Mouse (Mus musculus): ENCODE measurements around the gene Plp1. TPM values are rescaled to one million over a fixed set of nuclear protein-coding genes. Genes with fewer than 3 reads are reported as not detected.

Plp1 gene
- total RNA-seq (2018; cell fraction: chromatin; rRNA removed), result 1 to 10 TPM in 16 of 26 experiments, under 1 TPM in 10; 0.25 to 4.0 (median 1.4) TPM
- under 1 TPM in 22 of 26 experiments, not detected in 4; 0.03 to 0.18 (median 0.09) TPM for total RNA-seq (2018; cell fraction: cytosol; rRNA removed)
- 1 to 10 TPM in 14 of 26 experiments, under 1 TPM in 11, not detected in 1; 0.28 to 3.0 (median 1.0) TPM for total RNA-seq (2018; cell fraction: nucleus; rRNA removed)
- 0.05 to 0.20 TPM (median 0.06 TPM) in 3 replicates for polyA plus RNA-seq (2018)

DNA sequence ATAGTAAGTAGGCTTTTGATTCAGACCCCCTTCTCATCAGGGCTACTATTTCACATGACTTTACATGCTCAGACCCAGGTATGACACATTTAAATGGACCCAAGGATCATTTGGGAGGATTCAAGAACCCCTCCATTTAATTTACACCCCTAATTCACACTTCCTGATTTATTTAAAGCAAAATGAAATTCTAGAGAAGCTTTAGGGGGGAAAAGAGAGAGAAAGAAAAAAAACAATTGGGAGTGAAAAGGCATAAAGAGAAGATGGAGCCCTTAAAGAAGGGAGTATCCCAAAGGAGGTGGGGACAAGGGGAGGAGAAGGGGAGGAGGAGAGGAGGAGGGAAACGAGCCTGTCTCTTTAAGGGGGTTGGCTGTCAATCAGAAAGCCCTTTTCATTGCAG lies at the start of gene Plp1:
Gene Plp1 (plus strand): TSS at position 301 of the 400 bp plus-strand sequence.
- no peaks in the 10 kb centered on the region for H3K79me2 ChIP-seq (ENCODE audit: inconsistent target)
- H3K4me3 ChIP-seq (ENCODE audit: inconsistent target), result no peak within 1 kb of the TSS
- no peak within 1 kb of the TSS for H3K27ac ChIP-seq
- no peaks in the 10 kb centered on the region for H3K36me3 ChIP-seq (ENCODE audit: inconsistent target)
- no CpG with 5 or more reads among the region's 1 CpGs for WGBS (ENCODE audit: missing documents)

DNA sequence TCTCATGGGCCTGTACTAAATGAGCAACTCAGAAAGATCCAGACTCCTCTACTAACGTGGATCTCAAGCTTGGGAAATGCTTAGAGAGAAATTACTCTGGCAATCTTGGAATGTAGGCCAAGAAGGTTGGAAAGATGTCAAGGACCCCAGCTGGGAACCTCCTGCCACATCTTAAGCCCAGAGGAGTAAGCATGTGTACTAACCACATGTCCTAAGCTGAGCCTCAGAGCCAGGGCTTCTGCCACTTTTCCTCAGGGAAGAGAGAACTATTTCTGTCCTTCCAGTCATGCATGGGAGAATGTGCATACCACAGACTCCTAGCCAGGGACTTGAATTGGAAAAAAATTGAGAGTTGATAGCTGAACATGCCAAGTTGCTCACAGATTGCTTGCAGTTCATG lies 49.4 kb upstream of the Plp1 start:
- H3K27ac ChIP-seq, result no peak overlapping the region
- no peaks in the 10 kb centered on the region for H3K79me2 ChIP-seq (ENCODE audit: inconsistent target)
- H3K36me3 ChIP-seq (ENCODE audit: inconsistent target), result no peaks in the 10 kb centered on the region
- WGBS (ENCODE audit: missing documents), result 82% methylated on average over 1 of the region's 1 CpGs
- no peak overlapping the region for H3K4me3 ChIP-seq (ENCODE audit: inconsistent target)

DNA sequence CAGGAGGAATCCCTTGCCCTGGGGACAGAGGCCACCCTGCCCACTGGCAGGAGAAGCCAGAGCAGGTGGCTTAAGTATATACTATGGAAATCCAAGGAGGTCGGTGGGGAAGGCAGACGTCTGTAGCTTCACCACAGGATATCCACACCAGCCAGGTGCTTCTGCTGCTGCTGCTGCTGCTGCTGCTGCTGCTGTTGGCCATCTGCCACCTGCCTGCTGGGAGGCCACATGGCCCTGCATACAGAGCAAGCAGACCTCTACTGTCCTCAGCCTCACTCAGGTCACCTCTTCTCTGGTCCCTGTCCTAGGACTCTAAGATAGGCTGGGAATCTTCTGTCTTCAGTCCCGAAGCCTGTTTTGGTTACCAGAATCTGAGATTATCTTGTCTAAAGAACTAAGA lies 44.4 kb upstream of the Plp1 start:
- 68% methylated on average over 3 of the region's 3 CpGs for WGBS (ENCODE audit: missing documents)
- Histone ChIP-seq H3K36me3 (ENCODE audit: inconsistent target) (no peaks in the 10 kb centered on the region), H3K79me2 (ENCODE audit: inconsistent target) (no peaks in the 10 kb centered on the region), H3K4me3 (ENCODE audit: inconsistent target) (no peak overlapping the region), H3K27ac (no peak overlapping the region)

DNA sequence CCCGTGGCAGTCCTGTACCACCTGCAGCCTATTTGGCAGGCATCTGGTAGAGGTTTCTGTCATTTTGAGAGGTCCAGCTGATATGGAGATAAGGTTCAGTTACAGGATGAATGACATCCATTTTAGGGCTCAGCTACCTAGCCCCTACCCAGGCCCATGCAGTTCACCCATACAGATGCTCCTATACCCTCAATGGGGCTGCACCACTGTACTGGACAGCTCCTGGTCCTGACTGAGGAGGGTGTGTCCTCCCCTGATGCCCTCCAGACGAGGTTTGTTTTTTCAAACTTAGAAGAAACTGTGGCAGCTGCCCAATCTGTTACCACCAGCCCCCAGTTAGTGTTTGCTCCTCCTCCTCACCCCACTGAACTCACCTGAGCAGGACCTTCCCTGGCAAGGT lies 43.2 kb upstream of the Plp1 start:
- Histone ChIP-seq H3K4me3 (ENCODE audit: inconsistent target) (no peak overlapping the region), H3K36me3 (ENCODE audit: inconsistent target) (no peaks in the 10 kb centered on the region), H3K79me2 (ENCODE audit: inconsistent target) (no peaks in the 10 kb centered on the region), H3K27ac (no peak overlapping the region)
- 78% methylated on average over 2 of the region's 2 CpGs for WGBS (ENCODE audit: missing documents)

DNA sequence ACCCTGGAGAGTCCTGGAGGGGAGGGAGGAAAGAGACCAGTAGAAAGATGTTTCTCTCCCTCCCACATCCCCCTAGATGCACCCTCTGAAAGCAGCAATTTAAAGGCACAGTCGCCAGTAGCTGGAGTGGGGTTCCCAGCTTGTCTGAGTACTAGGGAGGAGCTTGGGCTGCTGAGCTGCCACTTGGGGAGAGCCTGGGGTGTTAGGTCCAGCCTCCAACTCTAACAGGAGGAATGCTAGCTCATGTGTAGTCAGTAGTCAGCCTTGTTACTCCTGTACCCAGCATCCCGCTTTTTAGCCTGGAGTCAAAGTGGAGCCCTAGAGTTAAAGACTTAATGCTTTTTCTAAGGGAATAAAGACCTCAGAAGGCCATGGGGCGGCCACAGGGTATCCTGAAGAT lies 42.4 kb upstream of the Plp1 start, which contains the start of gene Glra4:
Gene Glra4 (minus strand): TSS at position 101 of the 400 bp plus-strand sequence.
- H3K4me3 ChIP-seq (ENCODE audit: inconsistent target), result no peak within 1 kb of the TSS
- H3K79me2 ChIP-seq (ENCODE audit: inconsistent target), result no peaks in the 10 kb centered on the region
- WGBS (ENCODE audit: missing documents), result 92% methylated on average over 1 of the region's 3 CpGs
- H3K36me3 ChIP-seq (ENCODE audit: inconsistent target), result no peaks in the 10 kb centered on the region
- H3K27ac ChIP-seq, result no peak within 1 kb of the TSS

DNA sequence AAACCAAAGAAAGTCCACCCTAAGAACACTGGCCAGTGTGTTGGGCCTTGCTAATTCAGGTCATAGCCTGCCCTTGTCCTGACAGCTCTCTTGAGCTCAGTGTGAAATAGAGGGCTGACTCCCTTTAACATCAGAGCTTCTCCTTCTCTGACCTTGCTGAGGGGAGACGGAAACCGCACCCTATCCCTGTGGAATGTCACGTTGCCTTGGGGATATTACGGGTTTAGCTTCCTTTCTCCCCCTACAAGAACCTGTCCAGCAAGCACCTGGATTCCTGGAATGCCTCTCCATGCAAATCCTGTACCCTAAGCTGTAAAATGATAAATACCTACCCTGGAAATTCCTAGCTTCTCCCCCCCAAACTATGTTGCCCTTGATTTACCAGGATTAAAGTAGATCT lies 33.0 kb upstream of the Plp1 start:
- no peaks in the 10 kb centered on the region for H3K79me2 ChIP-seq (ENCODE audit: inconsistent target)
- no peak overlapping the region for H3K27ac ChIP-seq
- 95% methylated on average over 4 of the region's 4 CpGs for WGBS (ENCODE audit: missing documents)
- no peak overlapping the region for H3K4me3 ChIP-seq (ENCODE audit: inconsistent target)
- H3K36me3 ChIP-seq (ENCODE audit: inconsistent target), result no peaks in the 10 kb centered on the region

DNA sequence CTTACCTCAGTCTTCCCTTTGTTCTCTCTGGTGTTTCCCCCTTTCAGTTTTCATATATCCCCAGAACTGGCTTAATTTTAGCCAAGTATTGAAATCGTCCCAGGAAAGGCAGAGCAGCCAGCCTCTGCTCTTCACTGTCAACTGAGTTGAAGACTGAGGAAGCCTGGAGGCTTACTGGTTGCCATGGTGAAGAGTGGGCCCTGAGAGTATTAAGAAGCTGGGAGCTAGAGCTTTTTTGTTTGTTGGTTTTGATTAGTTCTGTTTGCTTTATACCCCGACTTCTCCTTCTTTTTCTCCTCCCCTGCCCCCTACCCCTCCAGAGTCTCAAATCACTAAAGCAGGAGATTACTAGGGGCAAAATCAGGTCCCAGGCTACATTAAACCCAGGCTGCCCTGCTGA lies 25.2 kb upstream of the Plp1 start:
- Histone ChIP-seq H3K79me2 (ENCODE audit: inconsistent target) (no peaks in the 10 kb centered on the region), H3K36me3 (ENCODE audit: inconsistent target) (no peaks in the 10 kb centered on the region), H3K4me3 (ENCODE audit: inconsistent target) (no peak overlapping the region), H3K27ac (no peak overlapping the region)
- 78% methylated on average over 2 of the region's 2 CpGs for WGBS (ENCODE audit: missing documents)

DNA sequence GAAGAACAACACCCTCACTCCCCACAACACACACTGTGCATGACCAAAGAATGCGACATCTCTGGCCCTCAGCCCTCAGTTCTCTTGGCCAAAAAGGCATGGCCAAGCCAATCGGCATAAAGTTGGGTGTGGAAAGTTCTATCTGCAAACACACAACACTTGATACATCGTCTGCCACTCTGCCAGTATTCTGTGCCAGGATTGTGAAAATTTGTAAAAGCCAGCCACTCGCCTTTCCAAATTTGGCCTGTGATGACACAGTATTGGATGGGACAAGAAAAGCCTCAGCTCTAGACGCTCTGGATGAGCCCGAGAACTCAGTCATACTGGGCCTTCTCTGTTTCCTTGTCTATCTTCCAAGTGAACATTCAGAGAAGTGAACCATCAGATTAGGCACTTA lies 2.7 kb upstream of the Plp1 start:
- H3K27ac ChIP-seq, result no peak overlapping the region
- WGBS (ENCODE audit: missing documents), result 95% methylated on average over 4 of the region's 6 CpGs
- H3K4me3 ChIP-seq (ENCODE audit: inconsistent target), result no peak overlapping the region
- no peaks in the 10 kb centered on the region for H3K36me3 ChIP-seq (ENCODE audit: inconsistent target)
- H3K79me2 ChIP-seq (ENCODE audit: inconsistent target), result no peaks in the 10 kb centered on the region

DNA sequence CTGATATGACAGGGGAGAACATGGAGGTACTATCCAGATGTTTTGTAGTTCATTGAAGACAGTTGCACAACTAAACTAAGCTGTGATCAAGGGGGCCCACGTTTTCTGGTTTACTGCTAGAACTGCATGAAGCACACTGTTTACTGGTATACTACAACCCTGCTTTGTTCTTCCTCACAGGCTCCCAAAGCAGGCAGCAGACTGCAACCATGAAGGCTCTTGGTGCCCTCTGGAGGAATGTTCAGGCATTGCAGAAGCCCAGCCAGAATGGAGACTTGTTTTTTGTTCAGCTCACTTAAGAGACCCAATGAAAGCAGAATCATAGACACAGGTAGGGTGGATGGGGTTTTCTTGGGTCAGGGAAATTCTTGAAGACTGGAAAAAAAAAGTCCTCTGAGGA lies 2.2 kb upstream of the Plp1 start:
- Histone ChIP-seq H3K27ac (no peak overlapping the region), H3K36me3 (ENCODE audit: inconsistent target) (no peaks in the 10 kb centered on the region), H3K79me2 (ENCODE audit: inconsistent target) (no peaks in the 10 kb centered on the region), H3K4me3 (ENCODE audit: inconsistent target) (no peak overlapping the region)
- 31% methylated on average over 1 of the region's 1 CpGs for WGBS (ENCODE audit: missing documents)

DNA sequence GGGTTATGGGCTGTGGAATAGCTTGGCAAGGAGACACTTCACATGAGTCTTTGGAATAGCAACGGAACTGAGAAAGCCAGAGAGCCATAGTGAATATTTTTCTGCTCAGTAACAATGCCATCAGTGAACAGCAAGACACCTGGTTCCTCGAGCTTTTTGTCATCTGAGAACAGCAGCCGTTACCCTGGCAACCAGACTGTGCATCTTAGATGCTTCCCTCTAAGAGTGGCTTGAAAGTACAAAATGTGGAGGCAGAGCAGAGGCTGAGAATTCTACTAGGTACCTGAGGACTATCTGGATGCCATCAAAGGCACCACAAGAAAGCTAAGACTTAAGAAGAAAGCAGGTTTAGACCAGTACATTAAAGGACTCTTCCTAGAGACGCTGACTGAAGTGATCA lies 2.5 kb downstream of the Plp1 start:
- Histone ChIP-seq H3K4me3 (ENCODE audit: inconsistent target) (no peak overlapping the region), H3K79me2 (ENCODE audit: inconsistent target) (no peaks in the 10 kb centered on the region), H3K27ac (no peak overlapping the region), H3K36me3 (ENCODE audit: inconsistent target) (no peaks in the 10 kb centered on the region)
- 84% methylated on average over 4 of the region's 4 CpGs for WGBS (ENCODE audit: missing documents)

DNA sequence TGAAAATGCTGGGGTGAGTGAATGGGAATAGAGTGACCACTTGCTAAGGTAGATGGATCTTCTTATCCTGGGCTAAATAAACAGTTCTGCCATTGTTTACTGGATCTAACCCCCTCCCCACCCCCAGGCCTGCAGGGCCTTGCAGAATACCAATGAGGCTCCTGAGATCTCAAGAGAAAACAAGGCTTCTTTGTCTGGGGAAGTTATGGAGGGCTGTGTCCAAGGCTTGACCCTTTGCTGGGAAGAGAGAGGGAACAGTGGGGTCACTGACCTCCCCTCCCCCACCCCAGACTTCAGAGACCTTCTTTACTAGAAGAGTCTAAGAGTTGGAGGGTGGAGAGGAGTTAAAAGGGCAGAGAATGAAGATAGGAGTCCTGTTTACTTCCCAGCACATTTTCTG lies 6.1 kb downstream of the Plp1 start:
- no peaks in the 10 kb centered on the region for H3K36me3 ChIP-seq (ENCODE audit: inconsistent target)
- H3K4me3 ChIP-seq (ENCODE audit: inconsistent target), result no peak overlapping the region
- H3K27ac ChIP-seq, result no peak overlapping the region
- no peaks in the 10 kb centered on the region for H3K79me2 ChIP-seq (ENCODE audit: inconsistent target)

DNA sequence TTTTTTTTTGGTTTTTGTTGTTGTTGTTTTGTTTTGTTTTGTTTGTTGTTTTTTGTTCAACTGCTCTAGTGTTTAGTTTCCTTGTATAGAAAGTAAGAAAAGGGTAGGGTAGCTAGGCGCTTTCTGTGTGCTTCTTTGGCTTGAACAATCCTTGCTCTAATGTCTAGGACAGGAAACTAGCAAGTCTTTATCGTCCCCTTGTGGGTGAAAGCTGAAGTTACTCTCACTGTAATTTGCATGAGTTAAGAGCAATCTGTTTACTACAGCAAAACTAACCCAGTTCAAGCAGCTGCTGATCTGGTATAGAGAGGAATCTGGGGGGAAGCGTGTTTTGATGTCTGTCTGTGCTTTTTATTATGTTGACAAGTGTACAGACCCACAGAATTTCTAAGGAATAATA lies 27.8 kb downstream of the Plp1 start:
- Histone ChIP-seq H3K27ac (no peak overlapping the region), H3K79me2 (ENCODE audit: inconsistent target) (no peaks in the 10 kb centered on the region), H3K36me3 (ENCODE audit: inconsistent target) (no peaks in the 10 kb centered on the region), H3K4me3 (ENCODE audit: inconsistent target) (no peak overlapping the region)
- WGBS (ENCODE audit: missing documents), result 38% methylated on average over 3 of the region's 3 CpGs

DNA sequence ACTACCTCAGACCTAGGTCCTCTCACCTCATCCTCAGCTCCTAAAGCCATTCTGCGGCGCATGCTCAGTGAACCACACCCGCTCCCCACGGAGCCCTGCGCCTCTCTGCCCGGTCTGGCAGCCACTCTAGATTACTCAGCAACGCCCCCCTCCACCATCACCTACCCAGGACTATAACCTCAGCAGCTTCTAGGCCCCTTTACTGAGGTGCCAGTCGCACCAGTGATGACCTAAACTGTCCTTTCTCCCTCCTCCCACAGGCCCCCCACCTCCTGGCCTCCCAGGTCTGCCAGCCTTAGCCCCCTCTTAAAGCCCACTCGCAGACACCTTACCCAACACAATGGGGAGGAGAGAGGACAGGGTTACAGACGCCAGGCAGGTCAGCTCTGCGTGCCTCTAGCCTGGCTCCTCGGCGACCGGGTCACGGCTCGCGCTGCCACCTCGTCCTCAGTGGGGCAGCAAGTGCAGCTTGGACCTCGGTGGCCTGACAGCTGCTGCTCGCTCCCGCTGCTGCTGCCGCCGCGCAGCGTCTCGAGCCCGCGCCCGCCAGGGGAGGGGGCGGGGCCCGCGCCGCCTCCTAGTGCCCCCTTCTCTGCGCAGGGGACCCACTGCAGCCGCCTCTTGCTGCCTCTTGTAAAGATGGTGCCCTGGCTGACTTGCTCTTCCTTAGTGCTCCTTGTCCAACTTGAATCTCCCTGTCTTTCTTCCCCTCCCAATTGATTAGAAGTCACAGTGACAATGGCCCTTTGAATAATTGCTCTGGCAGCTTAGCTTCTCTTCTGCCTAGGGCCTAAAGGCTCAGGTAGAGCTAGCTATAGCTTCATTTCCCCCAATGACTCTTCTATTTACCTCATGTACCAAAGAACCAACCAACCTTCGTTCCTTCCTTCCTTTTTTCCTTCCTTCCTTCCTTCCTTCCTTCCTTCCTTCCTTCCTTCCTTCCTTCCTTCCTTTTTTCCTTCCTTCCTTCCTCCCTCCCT lies 45.9 kb downstream of the Plp1 start, which contains the start of gene Rab9b:
Gene Rab9b (minus strand): TSS at position 695 of the 980 bp plus-strand sequence.
- Histone ChIP-seq H3K79me2 (ENCODE audit: inconsistent target) (no peaks in the 10 kb centered on the region), H3K27ac (no peak within 1 kb of the TSS), H3K36me3 (ENCODE audit: inconsistent target) (no peaks in the 10 kb centered on the region), H3K4me3 (ENCODE audit: inconsistent target) (no peak within 1 kb of the TSS)
- WGBS (ENCODE audit: missing documents), result 21% methylated on average over 29 of the region's 36 CpGs

Measured in macrophage (primary cell).